Mouse (Mus musculus) lung, postnatal 0 days (tissue): ENCODE results near the gene Nsun4. TPM values are rescaled to one million over a fixed set of nuclear protein-coding genes. Genes with fewer than 3 reads are reported as not detected.

Source experiments
- ATAC-seq: fragments of 200-750 bp; cut with Nextera tagmentation; 2 replicates; pipeline ENCODE4 v1.8.0; 2017; ENCODE audit warnings: moderate library complexity
- DNase-seq: peaks from one replicate; pipeline ENCODE4 v3.0.0-alpha.2; 2016; ENCODE audit warnings: low spot score
- H3K27ac ChIP-seq: fragments of 300-500 bp; sonication (generic); 2 replicates; pipeline ENCODE4 v1.5.1; 2014; ENCODE audit warnings: antibody characterized with exemption, mild to moderate bottlenecking, low read length, mixed read lengths
- H3K27me3 ChIP-seq: fragments of 300-500 bp; sonication (generic); replicated peaks from 2 replicates; pipeline ENCODE4 v1.6.1; 2014; ENCODE audit warnings: low read length, mixed read lengths; ENCODE audit not compliant: insufficient read depth
- H3K36me3 ChIP-seq: fragments of 300-500 bp; sonication (generic); 2 replicates; pipeline ENCODE4 v1.6.1; 2014; ENCODE audit warnings: low read length, mixed read lengths; ENCODE audit not compliant: insufficient read depth
- H3K4me1 ChIP-seq: fragments of 300-500 bp; sonication (generic); 2 replicates; pipeline ENCODE4 v1.6.1; 2014; ENCODE audit warnings: antibody characterized with exemption, low read depth, low read length, mixed read lengths; ENCODE audit not compliant: insufficient read depth
- H3K4me2 ChIP-seq: fragments of 300-500 bp; sonication (generic); replicated peaks from 2 replicates; pipeline ENCODE4 v1.6.1; 2014; ENCODE audit warnings: low read depth, mild to moderate bottlenecking, low read length, moderate library complexity, mixed read lengths
- H3K4me3 ChIP-seq: fragments of 300-500 bp; sonication (generic); 2 replicates; pipeline ENCODE4 v1.5.1; 2014; ENCODE audit warnings: low read depth, low read length
- H3K9ac ChIP-seq: fragments of 300-500 bp; sonication (generic); replicated peaks from 2 replicates; pipeline ENCODE4 v1.6.1; 2014; ENCODE audit warnings: low read depth, mild to moderate bottlenecking
- H3K9me3 ChIP-seq: fragments of 300-500 bp; sonication (generic); 2 replicates; pipeline ENCODE4 v1.6.1; 2016; ENCODE audit warnings: low read length, mixed read lengths
- CTCF ChIP-seq: IDR thresholded peaks from 2 replicates; pipeline ENCODE4 v1.5.1; 2016; ENCODE audit warnings: antibody characterized with exemption, mild to moderate bottlenecking
- EP300 ChIP-seq: IDR thresholded peaks from 2 replicates; pipeline ENCODE4 v1.6.1; 2016; ENCODE audit warnings: antibody characterized with exemption, mild to moderate bottlenecking, control low read depth
- WGBS: fragments of 180-500 bp; shearing (Covaris S2); extraction: QIAGEN DNeasy Blood & Tissue Kit; methylation state at CpG from one replicate; pipeline ENCODE4 v1.1.7; 2014; 5-methylcytosine and 5-hydroxymethylcytosine counted together
- polyA plus RNA-seq: library from polyadenylated mRNA; unstranded; fragments of >200 nt; fragmentation: Nextera tagmentation; extraction: Ambion mirVana; gene quantifications from 2 replicates; pipeline ENCODE4 v1.2.1, GENCODE M21; 2015

Nsun4 gene
- polyA plus RNA-seq, 1 experiment from 2014 or later, result 37.9 TPM

DNA sequence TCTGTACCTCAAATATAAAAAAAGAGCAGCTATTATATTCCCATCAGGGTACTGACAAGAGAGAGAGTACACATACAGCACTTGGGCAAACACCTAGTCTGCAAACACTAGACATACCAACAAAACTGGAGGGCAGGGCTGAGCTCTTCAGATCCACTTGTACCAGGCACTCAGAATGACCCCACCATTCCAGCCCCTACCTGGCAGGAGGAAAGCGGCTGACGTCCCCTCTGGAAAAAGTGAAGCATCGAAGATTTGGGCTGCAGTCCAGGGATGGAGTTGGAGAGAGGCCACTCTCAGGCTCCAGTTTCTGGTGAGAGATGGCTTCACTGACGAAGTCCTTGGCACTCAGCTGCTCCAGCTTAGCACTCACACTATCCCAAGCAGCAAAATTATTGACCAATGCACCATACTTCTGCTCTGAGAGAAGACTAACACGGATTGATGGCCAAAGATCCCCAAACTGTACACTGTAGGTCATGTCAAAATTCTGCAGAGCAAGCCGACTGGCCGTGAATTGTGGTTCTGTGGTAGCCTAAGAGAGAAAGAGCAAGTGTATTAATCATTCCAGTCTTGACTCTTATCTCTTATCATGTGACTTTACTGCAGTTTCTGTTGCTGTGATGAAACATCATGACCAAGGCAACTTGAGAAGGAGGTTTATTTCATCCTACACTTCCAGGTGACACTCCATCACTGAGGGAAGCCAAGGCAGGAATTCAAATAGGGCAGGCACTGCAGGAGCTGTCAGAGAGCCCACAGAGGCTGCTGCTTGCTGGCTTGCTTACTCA lies 5.4 kb downstream of the Nsun4 start:
- H3K4me3 ChIP-seq, result no peak overlapping the region
- DNase-seq (peak; percentile 93), ATAC-seq (peak; percentile 97)
- H3K27me3 ChIP-seq, result no peaks in the 10 kb centered on the region
- H3K4me2 ChIP-seq, result no peak overlapping the region
- H3K9ac ChIP-seq, result no peak overlapping the region
- peaks cover 7% of the 10 kb centered on the region; the same call in 1 of the 2 replicates for H3K36me3 ChIP-seq
- H3K27ac ChIP-seq, result peak overlapping the region; percentile 64
- WGBS, result 52% methylated on average over 7 of the region's 7 CpGs
- TF ChIP-seq CTCF, result no peak
- TF ChIP-seq EP300, result peak; percentile 97
- peaks cover 8% of the 10 kb centered on the region for H3K4me1 ChIP-seq
- H3K9me3 ChIP-seq, result no peaks in the 10 kb centered on the region

GRCm38 (mm10) chr4:116047681-116048080 lies 6.0 kb downstream of the Nsun4 start:
- no peak overlapping the region for H3K9ac ChIP-seq
- H3K36me3 ChIP-seq, result peaks cover 7% of the 10 kb centered on the region; the same call in 1 of the 2 replicates
- TF ChIP-seq CTCF, result no peak
- no peak for TF ChIP-seq EP300
- no peak overlapping the region for H3K4me3 ChIP-seq
- no peak for ATAC-seq
- peaks cover 3% of the 10 kb centered on the region; the same call in 1 of the 2 replicates for H3K4me1 ChIP-seq
- 50% methylated on average over 1 of the region's 1 CpGs for WGBS
- no peaks in the 10 kb centered on the region for H3K27me3 ChIP-seq
- no peaks in the 10 kb centered on the region for H3K9me3 ChIP-seq
- H3K4me2 ChIP-seq, result 0 out of 2 replicates have a peak overlapping the region, but pooled peaks have one; percentile 3
- DNase-seq, result no peak
- peak overlapping the region; percentile 64 for H3K27ac ChIP-seq

DNA sequence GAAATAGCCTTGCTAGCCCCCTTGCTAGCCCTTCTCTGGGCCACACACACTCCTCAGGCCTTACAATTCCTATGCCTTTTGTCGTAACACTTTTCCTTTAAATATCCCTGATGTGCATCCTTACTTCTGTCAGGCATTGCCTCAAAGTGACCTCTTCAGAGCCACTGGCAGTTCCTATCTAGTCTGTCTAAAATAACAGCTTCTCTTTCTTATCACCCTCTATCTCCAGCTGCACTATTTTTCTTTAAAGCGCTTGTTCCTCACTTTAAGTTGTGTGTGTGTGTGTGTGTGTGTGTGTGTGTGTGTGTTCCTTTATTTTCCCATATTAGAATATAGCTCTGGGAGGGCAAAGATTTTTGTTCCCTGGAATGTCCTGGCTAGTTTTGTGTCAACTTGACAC lies 7.1 kb downstream of the Nsun4 start:
- Histone ChIP-seq H3K4me2 (no peak overlapping the region), H3K36me3 (peaks cover 7% of the 10 kb centered on the region; the same call in 1 of the 2 replicates), H3K4me1 (0 out of 2 replicates have a peak, but pooled peaks cover 2% of the 10 kb centered on the region), H3K27me3 (no peaks in the 10 kb centered on the region), H3K9me3 (no peaks in the 10 kb centered on the region), H3K27ac (no peak overlapping the region), H3K4me3 (no peak overlapping the region), H3K9ac (no peak overlapping the region)
- WGBS, result 82% methylated on average over 2 of the region's 2 CpGs
- TF ChIP-seq EP300 (no peak), CTCF (no peak)
- ATAC-seq (no peak), DNase-seq (no peak)

DNA sequence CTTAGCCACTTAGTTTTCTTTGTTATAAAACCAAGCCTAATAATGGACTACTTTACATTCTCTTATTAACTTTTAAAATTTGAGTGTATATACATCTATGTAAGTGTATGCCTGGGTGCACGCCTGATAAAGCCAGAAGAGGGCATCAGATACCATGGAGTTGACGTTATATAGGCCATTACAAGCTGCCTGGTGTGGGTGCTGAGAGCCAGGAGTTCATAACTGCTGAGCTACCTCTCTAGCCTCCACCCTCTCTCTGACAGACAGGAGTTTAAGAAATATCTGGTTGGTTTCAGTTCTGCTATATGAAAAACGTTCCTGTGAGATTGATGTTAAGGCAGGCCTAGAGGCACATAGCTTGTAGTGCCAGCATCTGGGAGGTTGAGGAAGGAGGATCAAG lies 11.5 kb downstream of the Nsun4 start:
- DNase-seq, result peak; percentile 55
- no peaks in the 10 kb centered on the region for H3K4me1 ChIP-seq
- ATAC-seq, result peak; percentile 44; the same call in 1 of the 2 replicates
- H3K9ac ChIP-seq, result no peak overlapping the region
- H3K27me3 ChIP-seq, result no peaks in the 10 kb centered on the region
- no peaks in the 10 kb centered on the region for H3K9me3 ChIP-seq
- TF ChIP-seq EP300 (no peak), CTCF (peak; percentile 51)
- H3K27ac ChIP-seq, result no peak overlapping the region
- WGBS, result 74% methylated on average over 3 of the region's 3 CpGs
- H3K4me3 ChIP-seq, result no peak overlapping the region
- no peak overlapping the region for H3K4me2 ChIP-seq
- 0 out of 2 replicates have a peak, but pooled peaks cover 7% of the 10 kb centered on the region for H3K36me3 ChIP-seq

DNA sequence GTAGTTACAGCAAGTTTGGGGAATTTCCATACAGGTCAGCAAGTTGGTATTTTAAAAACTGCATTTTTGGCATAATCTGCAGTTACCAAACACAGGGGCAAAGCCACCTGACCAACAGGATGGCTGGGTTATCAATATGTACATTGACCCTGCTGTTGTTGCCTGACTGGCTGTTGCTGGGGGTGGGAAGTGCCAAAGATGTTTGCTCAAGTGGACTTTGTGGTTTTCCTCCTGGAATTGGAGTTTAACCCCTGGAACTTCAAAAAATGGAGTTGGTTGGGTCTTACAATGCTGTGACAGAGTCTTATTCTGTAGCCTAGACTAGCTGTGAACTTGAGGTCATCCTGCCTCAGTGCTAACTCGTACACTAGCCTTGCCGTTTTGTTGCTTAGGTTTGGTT lies 13.2 kb downstream of the Nsun4 start:
- no peaks in the 10 kb centered on the region for H3K4me1 ChIP-seq
- no peak overlapping the region for H3K4me3 ChIP-seq
- 98% methylated on average over 2 of the region's 2 CpGs for WGBS
- no peaks in the 10 kb centered on the region for H3K27me3 ChIP-seq
- TF ChIP-seq CTCF, result no peak
- H3K4me2 ChIP-seq, result no peak overlapping the region
- no peak overlapping the region for H3K27ac ChIP-seq
- H3K9me3 ChIP-seq, result no peaks in the 10 kb centered on the region
- no peak overlapping the region for H3K9ac ChIP-seq
- ATAC-seq (no peak), DNase-seq (no peak)
- peaks cover 13% of the 10 kb centered on the region; the same call in 1 of the 2 replicates for H3K36me3 ChIP-seq

DNA sequence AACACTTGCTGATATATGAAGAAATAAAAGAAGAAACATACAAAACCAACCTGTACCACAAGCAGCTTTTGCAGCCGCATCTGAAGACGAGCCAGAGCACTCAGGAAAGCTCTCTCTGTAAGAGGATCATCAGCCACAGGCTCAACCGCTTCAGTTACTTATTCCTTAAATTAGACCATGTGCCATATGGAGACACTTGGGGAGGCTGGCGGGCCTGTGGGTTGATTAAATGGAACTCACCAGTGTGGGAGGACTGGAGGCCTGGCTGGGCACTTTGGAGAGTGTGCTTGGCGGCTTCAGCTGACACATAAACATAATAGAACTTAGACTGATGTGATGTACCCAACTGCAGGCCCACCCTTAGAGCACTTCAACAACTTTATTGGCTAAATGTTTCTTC lies 20.3 kb downstream of the Nsun4 start:
- Histone ChIP-seq H3K27ac (no peak overlapping the region), H3K9ac (no peak overlapping the region), H3K4me1 (no peaks in the 10 kb centered on the region), H3K4me3 (no peak overlapping the region), H3K4me2 (no peak overlapping the region), H3K9me3 (no peaks in the 10 kb centered on the region), H3K36me3 (peaks cover 21% of the 10 kb centered on the region; the same call in 1 of the 2 replicates), H3K27me3 (no peaks in the 10 kb centered on the region)
- no peak for TF ChIP-seq CTCF
- no peak for TF ChIP-seq EP300
- ATAC-seq, result no peak
- 94% methylated on average over 5 of the region's 5 CpGs for WGBS
- DNase-seq, result no peak
